Mouse (Mus musculus): ENCODE data around the gene Tbc1d7. TPM values are rescaled to one million over a fixed set of nuclear protein-coding genes. Genes with fewer than 3 reads are reported as not detected.

The Tbc1d7 gene
- polyA plus RNA-seq, 1 experiment from 2014 or later, result 83.2 TPM

DNA sequence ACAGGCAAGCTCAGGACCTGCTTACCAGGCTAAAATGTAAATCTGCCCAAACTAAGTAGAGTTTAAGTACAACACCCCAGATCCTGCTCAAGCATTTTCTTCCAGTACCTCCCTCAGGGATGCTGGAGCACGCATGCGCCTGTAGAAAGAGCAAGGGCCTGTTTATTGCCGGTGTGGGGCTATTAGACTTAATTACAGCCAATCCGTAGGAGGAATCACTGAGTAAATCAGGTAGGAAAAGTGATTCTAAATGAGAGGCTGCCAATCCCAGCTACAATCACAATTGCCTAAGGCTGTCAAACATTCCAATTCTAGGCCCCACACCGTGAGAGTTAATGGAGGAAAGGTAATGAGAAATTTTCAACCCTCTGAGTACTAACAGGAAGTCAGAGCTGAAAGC is 13.0 kb downstream of the Tbc1d7 start:
- H3K27me3 ChIP-seq, result no peaks in the 10 kb centered on the region
- no peak overlapping the region for H3K4me3 ChIP-seq
- 56% methylated on average over 5 of the region's 5 CpGs for whole genome bisulfite sequencing
- no peaks in the 10 kb centered on the region for H3K4me1 ChIP-seq
- H3K36me3 ChIP-seq (ENCODE audit: poor library complexity, severe bottlenecking), result peaks cover 52% of the 10 kb centered on the region
- H3K9ac ChIP-seq, result no peak overlapping the region
- H3K27ac ChIP-seq, result no peak overlapping the region
- H3K9me3 ChIP-seq (replicated peaks), result no peaks in the 10 kb centered on the region
- no peak for ATAC-seq
- H3K4me2 ChIP-seq, result no peak overlapping the region

DNA sequence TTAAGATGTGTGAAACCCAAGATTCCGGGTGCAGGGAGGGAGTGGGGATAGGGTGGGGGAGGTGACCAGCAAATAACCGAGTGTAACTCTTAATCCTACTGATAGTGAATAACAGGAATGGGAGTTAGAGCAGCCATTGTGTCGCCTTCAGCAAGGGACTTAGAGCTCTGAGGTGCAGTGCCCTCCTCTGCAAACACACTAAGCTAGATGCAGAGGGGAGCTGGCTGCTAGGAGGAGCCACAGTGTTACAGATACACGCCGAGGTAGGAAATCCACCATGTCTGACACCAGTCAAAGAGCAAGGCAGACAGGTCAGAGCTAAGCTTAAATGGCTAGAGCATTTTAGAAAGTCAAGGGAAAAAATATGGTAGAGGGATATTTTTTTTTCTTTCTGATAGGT is 13.9 kb downstream of the Tbc1d7 start:
- Histone ChIP-seq H3K4me2 (no peak overlapping the region), H3K36me3 (ENCODE audit: poor library complexity, severe bottlenecking) (peaks cover 56% of the 10 kb centered on the region), H3K9ac (no peak overlapping the region), H3K27ac (no peak overlapping the region), H3K4me3 (no peak overlapping the region), H3K9me3 (replicated peaks) (no peaks in the 10 kb centered on the region), H3K4me1 (no peaks in the 10 kb centered on the region), H3K27me3 (no peaks in the 10 kb centered on the region)
- 34% methylated on average over 5 of the region's 5 CpGs for WGBS
- no peak for ATAC-seq

DNA sequence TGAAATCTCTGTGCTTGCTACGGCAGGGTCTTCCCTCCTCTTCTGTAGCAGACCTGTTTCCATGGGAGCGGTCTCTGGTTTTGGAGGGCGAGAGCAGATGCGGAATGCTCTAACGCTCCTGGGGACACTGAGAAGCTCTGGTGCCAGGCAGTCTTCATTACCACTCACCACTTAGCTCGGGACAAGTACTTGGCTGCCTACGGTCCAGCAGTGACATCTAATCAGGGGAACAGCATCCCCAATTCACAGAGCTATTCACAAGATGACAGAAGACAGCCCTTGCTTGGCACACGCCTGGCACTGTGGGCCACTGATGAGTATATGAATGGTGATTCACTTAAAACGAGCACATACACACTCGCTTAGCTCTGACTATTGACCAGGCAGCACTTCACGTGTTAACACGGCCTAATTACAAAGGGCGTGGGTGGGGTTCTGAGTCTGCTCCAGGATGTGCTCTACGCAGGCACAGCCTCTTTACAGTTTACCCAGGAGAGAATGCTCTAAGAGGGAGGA is 19.2 kb downstream of the Tbc1d7 start:
- no peak for ATAC-seq
- H3K4me1 ChIP-seq, result no peaks in the 10 kb centered on the region
- no peak overlapping the region for H3K4me3 ChIP-seq
- H3K27ac ChIP-seq, result no peak overlapping the region
- peaks cover 56% of the 10 kb centered on the region for H3K36me3 ChIP-seq (ENCODE audit: poor library complexity, severe bottlenecking)
- no peak overlapping the region for H3K4me2 ChIP-seq
- H3K27me3 ChIP-seq, result no peaks in the 10 kb centered on the region
- H3K9ac ChIP-seq, result no peak overlapping the region
- no peaks in the 10 kb centered on the region for H3K9me3 ChIP-seq (replicated peaks)
- 86% methylated on average over 14 of the region's 14 CpGs for WGBS

DNA sequence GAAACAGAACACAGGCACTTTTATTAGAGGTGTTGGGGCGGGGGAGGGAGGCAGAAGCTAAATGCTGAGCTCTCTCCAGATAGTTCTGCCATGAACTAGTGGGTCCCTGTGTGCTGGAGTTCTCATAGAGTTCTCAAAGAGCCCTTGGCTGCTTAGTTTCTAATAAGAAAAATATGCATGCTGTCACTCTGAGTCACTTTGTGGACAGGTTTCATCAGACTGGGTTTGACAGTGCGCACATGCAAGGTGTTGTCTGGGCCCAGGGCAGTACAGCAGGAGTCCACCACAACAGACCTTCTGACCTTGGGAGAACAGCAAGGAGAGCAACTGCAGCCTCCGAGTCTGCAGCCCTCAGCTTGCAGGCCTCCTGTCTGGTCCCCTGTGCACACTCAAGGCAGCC is 21.6 kb downstream of the Tbc1d7 start:
- H3K27ac ChIP-seq, result no peak overlapping the region
- H3K4me1 ChIP-seq, result no peaks in the 10 kb centered on the region
- 81% methylated on average over 3 of the region's 3 CpGs for WGBS
- ATAC-seq, result no peak
- no peak overlapping the region for H3K4me3 ChIP-seq
- H3K9me3 ChIP-seq (replicated peaks), result no peaks in the 10 kb centered on the region
- H3K9ac ChIP-seq, result no peak overlapping the region
- peaks cover 45% of the 10 kb centered on the region for H3K36me3 ChIP-seq (ENCODE audit: poor library complexity, severe bottlenecking)
- H3K27me3 ChIP-seq, result no peaks in the 10 kb centered on the region
- no peak overlapping the region for H3K4me2 ChIP-seq

DNA sequence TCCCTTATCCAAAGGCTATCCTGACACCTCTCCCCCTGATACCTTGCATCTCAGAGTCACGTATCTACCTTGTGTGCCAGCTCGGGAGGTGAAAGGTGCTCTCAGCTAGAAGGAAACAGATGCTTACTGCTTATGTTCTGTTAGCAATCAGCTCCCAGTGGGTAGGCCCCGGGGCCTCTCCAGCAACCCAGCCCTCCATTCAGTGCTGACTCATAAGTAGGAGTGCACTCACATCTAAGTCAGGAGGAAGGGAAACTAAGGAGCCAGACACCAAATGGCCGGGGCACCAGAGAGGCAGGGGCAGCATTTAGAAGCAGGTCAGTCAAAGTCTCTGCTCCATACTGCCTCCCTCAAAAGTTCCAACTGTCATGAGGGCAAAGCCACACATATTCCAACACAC is 22.6 kb downstream of the Tbc1d7 start:
- Histone ChIP-seq H3K9me3 (replicated peaks) (no peaks in the 10 kb centered on the region), H3K4me3 (no peak overlapping the region), H3K36me3 (ENCODE audit: poor library complexity, severe bottlenecking) (peaks cover 35% of the 10 kb centered on the region), H3K27me3 (no peaks in the 10 kb centered on the region), H3K4me2 (no peak overlapping the region), H3K27ac (no peak overlapping the region), H3K9ac (no peak overlapping the region), H3K4me1 (no peaks in the 10 kb centered on the region)
- no peak for ATAC-seq
- WGBS, result 92% methylated on average over 4 of the region's 4 CpGs

DNA sequence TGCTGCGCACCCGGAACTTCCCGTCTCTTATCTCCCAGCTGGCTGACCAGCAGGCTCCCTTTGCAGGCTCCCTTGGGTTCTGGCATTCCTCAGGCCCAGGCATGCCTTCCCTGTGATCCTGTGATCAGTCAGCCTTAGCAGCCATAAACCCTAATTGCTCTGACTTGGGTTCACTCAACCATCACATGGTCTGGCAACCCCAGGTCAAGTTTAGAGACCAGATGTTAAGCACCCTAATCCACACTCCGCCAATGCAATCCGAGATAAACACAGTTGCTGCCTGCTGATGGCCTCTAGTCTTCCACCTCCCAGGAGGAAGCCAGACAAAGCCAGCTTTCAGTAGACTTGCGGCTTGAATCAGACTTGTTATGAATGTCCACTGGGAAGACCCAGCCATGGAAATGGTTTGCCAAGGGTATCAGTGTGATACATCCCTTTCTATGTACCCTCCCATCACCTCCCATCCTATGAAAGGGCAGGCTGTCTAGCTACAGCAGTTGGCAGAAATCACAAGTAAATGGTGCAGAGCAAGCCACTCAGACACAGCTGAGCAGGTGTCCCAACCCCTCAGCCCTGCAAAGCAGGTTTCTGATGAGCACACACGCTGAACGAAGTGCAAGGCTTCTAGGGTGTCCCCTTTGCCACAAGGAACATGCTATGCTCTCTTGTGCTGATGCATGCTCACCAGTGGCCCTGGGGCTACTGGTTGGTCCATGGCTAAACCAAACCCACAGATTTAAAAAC is 24.6 kb downstream of the Tbc1d7 start:
- ATAC-seq, result no peak
- H3K4me1 ChIP-seq, result no peaks in the 10 kb centered on the region
- H3K9ac ChIP-seq, result no peak overlapping the region
- 82% methylated on average over 8 of the region's 8 CpGs for WGBS
- H3K9me3 ChIP-seq (replicated peaks), result no peaks in the 10 kb centered on the region
- H3K36me3 ChIP-seq (ENCODE audit: poor library complexity, severe bottlenecking), result peaks cover 15% of the 10 kb centered on the region
- no peak overlapping the region for H3K4me2 ChIP-seq
- H3K27me3 ChIP-seq, result no peaks in the 10 kb centered on the region
- no peak overlapping the region for H3K4me3 ChIP-seq
- H3K27ac ChIP-seq, result no peak overlapping the region

DNA sequence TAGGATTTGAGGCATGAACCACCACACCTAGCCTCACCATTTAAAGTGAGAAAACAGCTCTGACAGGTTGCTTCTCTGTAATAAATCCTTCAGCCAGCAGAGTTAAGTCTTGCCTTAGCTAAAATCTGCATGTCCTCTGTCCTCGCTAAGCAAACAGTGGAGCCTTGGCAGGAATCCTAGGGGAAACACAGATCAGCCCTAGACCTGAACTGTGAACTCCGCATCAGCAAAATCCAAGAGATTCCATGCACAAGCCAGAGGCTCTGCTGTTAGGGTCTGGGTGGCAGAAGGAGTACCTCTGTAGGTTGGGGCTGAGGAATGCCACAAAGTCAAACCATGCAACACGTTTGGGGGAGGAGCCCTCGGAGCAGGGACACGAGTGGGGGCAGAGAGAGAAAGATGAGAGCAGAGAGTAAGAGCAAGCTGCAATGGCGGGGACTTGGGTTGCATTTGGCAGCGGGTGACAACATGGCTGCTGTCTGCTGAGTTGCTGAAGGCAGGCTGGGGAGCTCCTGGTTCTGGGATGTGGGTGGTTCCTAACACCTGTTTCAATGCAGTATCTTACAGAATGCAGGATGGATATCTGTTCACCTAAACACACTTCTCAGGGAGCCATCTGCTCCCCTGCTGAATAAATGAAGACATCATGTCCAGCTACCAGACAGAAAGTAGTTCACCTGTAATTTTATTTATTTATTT is 26.4 kb downstream of the Tbc1d7 start:
- H3K4me3 ChIP-seq, result no peak overlapping the region
- no peak for ATAC-seq
- 81% methylated on average over 7 of the region's 7 CpGs for WGBS
- no peak overlapping the region for H3K4me2 ChIP-seq
- no peaks in the 10 kb centered on the region for H3K4me1 ChIP-seq
- H3K27ac ChIP-seq, result no peak overlapping the region
- no peaks in the 10 kb centered on the region for H3K27me3 ChIP-seq
- no peaks in the 10 kb centered on the region for H3K9me3 ChIP-seq (replicated peaks)
- H3K36me3 ChIP-seq (ENCODE audit: poor library complexity, severe bottlenecking), result no peaks in the 10 kb centered on the region
- no peak overlapping the region for H3K9ac ChIP-seq

DNA sequence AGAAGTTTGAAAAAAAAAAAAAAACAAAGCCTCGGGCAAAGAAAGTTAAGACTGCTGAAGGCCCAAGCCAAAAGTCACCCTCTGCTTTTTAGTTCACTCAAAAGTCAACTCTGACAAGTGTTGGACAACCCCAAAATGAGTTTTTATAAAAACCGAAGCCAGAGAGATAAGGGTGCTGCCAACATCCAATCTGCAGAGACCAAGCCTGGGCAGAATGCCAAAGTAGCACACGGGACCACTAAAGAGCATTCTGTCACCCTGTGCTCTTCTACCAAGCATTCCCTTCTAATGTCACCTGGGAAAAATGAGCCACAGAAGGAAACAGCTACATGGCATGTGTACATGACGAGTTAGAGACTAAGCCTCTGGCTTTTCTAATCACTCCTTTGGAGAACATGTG is 36.8 kb downstream of the Tbc1d7 start:
- Histone ChIP-seq H3K9ac (no peak overlapping the region), H3K4me3 (no peak overlapping the region), H3K4me1 (peaks cover under 1% of the 10 kb centered on the region; the same call in 1 of the 2 replicates), H3K9me3 (replicated peaks) (no peaks in the 10 kb centered on the region), H3K4me2 (no peak overlapping the region), H3K36me3 (ENCODE audit: poor library complexity, severe bottlenecking) (peaks cover 12% of the 10 kb centered on the region; the same call in 1 of the 2 replicates), H3K27ac (no peak overlapping the region), H3K27me3 (no peaks in the 10 kb centered on the region)
- 64% methylated on average over 4 of the region's 4 CpGs for WGBS
- ATAC-seq, result no peak

DNA sequence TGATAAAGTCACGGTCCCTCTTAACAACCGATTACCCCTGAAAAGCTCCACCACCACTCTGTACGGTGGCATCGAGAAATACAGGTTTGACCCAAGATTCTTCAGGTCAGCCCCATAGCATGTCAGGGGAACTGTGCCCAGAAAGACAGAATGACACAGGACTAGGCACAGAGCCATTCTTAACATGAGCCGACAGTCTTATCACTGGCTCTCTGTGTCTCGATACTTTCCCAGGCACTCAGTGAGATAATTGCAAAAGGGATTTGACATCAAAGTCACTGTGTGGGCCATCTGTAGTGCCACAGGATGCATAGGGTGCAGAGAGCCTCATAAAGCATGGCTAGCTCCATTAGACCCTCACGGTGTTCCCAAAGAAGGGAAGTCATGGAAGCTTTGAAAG is 37.9 kb downstream of the Tbc1d7 start:
- WGBS, result 67% methylated on average over 7 of the region's 7 CpGs
- H3K27me3 ChIP-seq, result no peaks in the 10 kb centered on the region
- no peak overlapping the region for H3K4me2 ChIP-seq

DNA sequence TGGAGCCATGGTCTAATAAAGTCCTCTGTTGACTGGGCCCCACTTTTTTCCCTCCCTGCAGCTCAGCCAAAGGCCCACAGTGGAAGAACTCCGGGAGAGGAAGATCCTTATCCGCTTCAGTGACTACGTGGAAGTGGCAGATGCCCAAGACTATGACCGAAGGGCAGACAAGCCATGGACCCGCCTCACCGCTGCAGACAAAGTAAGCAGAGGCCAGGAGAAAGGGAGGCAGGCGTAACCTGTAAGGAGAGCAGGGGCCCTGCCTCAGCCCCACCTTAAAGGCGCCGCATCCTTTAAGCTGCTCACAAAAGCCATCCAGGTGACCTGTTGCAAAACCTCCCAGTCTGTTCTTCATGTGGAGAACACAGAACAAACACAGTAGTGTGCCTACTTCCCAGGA is 38.4 kb downstream of the Tbc1d7 start:
- H3K36me3 ChIP-seq (ENCODE audit: poor library complexity, severe bottlenecking), result peaks cover 12% of the 10 kb centered on the region; the same call in 1 of the 2 replicates
- WGBS, result 62% methylated on average over 9 of the region's 9 CpGs
- H3K9me3 ChIP-seq (replicated peaks), result no peaks in the 10 kb centered on the region
- H3K4me2 ChIP-seq, result no peak overlapping the region
- no peaks in the 10 kb centered on the region for H3K27me3 ChIP-seq
- H3K27ac ChIP-seq, result no peak overlapping the region
- H3K4me3 ChIP-seq, result no peak overlapping the region
- no peak for ATAC-seq
- no peak overlapping the region for H3K9ac ChIP-seq
- peaks cover 4% of the 10 kb centered on the region for H3K4me1 ChIP-seq

More for the DNA sequence above, 37.9 kb downstream of the Tbc1d7 start:
- Histone ChIP-seq H3K36me3 (ENCODE audit: poor library complexity, severe bottlenecking) (peaks cover 12% of the 10 kb centered on the region; the same call in 1 of the 2 replicates), H3K9ac (no peak overlapping the region), H3K4me1 (peaks cover 4% of the 10 kb centered on the region), H3K27ac (no peak overlapping the region), H3K9me3 (replicated peaks) (no peaks in the 10 kb centered on the region), H3K4me3 (no peak overlapping the region)
- no peak for ATAC-seq

DNA sequence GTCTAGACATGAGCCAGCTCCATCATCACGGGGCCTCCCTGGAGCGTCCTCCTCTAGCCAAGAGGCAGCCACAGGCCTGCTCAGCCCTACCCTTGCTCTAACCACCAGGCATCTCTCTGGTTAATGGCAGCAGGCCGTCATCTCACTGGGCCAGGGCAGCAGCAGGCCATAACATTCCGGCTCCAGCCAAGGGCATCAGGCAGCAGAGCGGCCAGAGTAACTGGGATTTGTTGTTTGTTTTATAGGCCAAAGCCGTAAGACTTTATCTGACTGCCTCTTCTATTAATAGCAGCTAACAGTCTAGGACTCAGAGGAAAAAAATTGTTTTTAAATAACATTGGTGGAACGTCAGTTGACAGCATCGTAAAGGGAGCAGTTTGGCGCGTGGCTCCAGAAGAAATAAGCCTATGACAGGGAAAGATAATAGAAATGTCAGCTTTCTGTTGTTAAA is 39.5 kb downstream of the Tbc1d7 start:
- Histone ChIP-seq H3K27me3 (no peaks in the 10 kb centered on the region), H3K9me3 (replicated peaks) (no peaks in the 10 kb centered on the region), H3K9ac (no peak overlapping the region), H3K4me3 (no peak overlapping the region), H3K36me3 (ENCODE audit: poor library complexity, severe bottlenecking) (peaks cover 12% of the 10 kb centered on the region; the same call in 1 of the 2 replicates), H3K4me2 (no peak overlapping the region), H3K27ac (no peak overlapping the region), H3K4me1 (peaks cover 4% of the 10 kb centered on the region)
- WGBS, result 85% methylated on average over 10 of the region's 10 CpGs
- ATAC-seq, result no peak

DNA sequence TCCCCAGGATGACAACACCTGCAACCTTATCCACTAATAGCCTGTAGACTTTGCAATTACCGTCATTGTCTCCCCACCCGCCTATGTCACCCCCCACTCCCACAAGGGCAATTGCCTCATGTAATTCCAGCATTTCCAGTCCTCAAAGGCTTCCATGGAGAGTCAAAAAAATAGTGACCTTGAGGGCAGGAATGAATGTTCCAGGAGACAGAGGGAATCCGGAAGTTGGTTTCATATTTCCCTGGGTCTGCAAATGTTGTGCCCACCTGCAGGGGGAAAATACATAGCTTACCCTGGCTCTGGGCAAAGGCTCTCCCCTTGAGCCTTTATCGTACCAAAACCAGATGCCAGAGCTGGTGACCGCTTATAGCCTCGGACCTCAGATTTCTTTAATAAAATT is 41.1 kb downstream of the Tbc1d7 start:
- Histone ChIP-seq H3K27ac (no peak overlapping the region), H3K4me3 (no peak overlapping the region), H3K27me3 (no peaks in the 10 kb centered on the region), H3K4me1 (peaks cover 4% of the 10 kb centered on the region), H3K4me2 (no peak overlapping the region), H3K36me3 (ENCODE audit: poor library complexity, severe bottlenecking) (peaks cover 7% of the 10 kb centered on the region; the same call in 1 of the 2 replicates), H3K9me3 (replicated peaks) (no peaks in the 10 kb centered on the region), H3K9ac (no peak overlapping the region)
- ATAC-seq, result no peak
- WGBS, result 79% methylated on average over 6 of the region's 6 CpGs
